In the genomic region with DNA sequence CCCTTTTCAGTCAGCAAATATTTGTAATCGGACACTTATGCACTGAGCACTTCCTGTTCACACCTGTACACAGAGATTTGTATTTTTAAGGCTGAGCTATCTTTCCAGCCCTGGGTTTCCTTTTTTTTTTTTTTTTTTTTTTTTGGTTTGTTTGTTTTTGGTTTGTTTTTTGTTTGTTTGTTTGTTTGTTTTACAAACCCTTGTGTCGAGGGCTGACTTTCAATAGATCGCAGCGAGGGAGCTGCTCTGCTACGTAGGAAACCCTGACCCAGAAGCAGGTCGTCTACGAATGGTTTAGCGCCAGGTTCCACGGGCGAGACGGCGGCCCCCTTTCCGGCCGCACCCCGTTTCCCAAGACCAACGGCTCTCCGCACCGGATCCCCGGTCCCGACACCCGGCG, we compare ENCODE assay signal across 11 mouse cellular contexts.
A peak's percentile ranks its signal among the peaks of the same experiment; 100 is the strongest.
DNase-seq lines count a peak whose midpoint lies in the region; ATAC-seq and TF ChIP-seq lines count a peak whose summit lies in the region.
"Had no signal": no experiment of that assay in that cellular context is flagged by ENCODE, and none has a peak within 500 bp of the region (broad histone marks: within the 10 kb centered on the region; RNA-seq: fewer than 3 reads in every experiment).

No protein-coding gene starts in this region.

- DNase-seq in heart, postnatal 25 days (ENCODE audit: low spot score): no peak
- peak; percentile 40 for DNase-seq in right cerebral cortex, postnatal 4 days
- DNase-seq in right cerebral cortex, postnatal 14 days: no peak
- DNase-seq in c-Kit-negative CD71-positive TER-119-positive erythroid progenitor cells, embryonic 14.5 days (ENCODE audit: low read depth, low spot score): peak; percentile 2
- no peak for DNase-seq in forebrain, embryonic 10.5 days (ENCODE audit: extremely low spot score, low spot score)
- DNase-seq in left cerebral cortex, adult 2 months (ENCODE audit: extremely low spot score in 1 of 2, low spot score in 2 of 2): no peak
- DNase-seq in layer of hippocampus, postnatal 10 days (ENCODE audit: low spot score in 2 of 2): no peak
- DNase-seq: adrenal gland, postnatal 25 days; cerebellum, postnatal 36 days; thymus, postnatal 14 days had no signal

- peaks cover 29% of the 10 kb centered on the region for H3K4me1 ChIP-seq in heart, embryonic 12.5 days (replicated peaks)
- peaks cover 33% of the 10 kb centered on the region for H3K4me1 ChIP-seq in forebrain, embryonic 10.5 days

- peak overlapping the region; percentile 13 for H3K27ac ChIP-seq in heart, embryonic 12.5 days (ENCODE audit: poor library complexity, severe bottlenecking)
- H3K27ac ChIP-seq in forebrain, embryonic 10.5 days: no peak overlapping the region
- H3K27ac ChIP-seq in left cerebral cortex, adult 2 months: no peak overlapping the region

- no peak overlapping the region for H3K4me2 ChIP-seq in heart, embryonic 12.5 days

- TF ChIP-seq CTCF in left cerebral cortex, adult 2 months (IDR thresholded peaks at IDR 0.05): no peak

- H3K36me3 ChIP-seq in heart, embryonic 12.5 days: peaks cover 24% of the 10 kb centered on the region
- H3K36me3 ChIP-seq in forebrain, embryonic 10.5 days (replicated peaks): peaks cover 14% of the 10 kb centered on the region; the same call in 1 of the 2 replicates

- no peak for ATAC-seq in heart, embryonic 12.5 days (ENCODE audit: insufficient number of reproducible peaks, low FRiP score)

- H3K9me3 ChIP-seq in heart, embryonic 12.5 days (replicated peaks): no peaks in the 10 kb centered on the region
- H3K9me3 ChIP-seq in forebrain, embryonic 10.5 days: no peaks in the 10 kb centered on the region

- WGBS in heart, embryonic 12.5 days: 91% methylated on average over 20 of the region's 22 CpGs
- 92% methylated on average over 22 of the region's 22 CpGs for WGBS in forebrain, embryonic 10.5 days

- no peaks in the 10 kb centered on the region for H3K27me3 ChIP-seq in heart, embryonic 12.5 days (replicated peaks)
- no peaks in the 10 kb centered on the region for H3K27me3 ChIP-seq in forebrain, embryonic 10.5 days (ENCODE audit: poor library complexity, severe bottlenecking)

- intact Hi-C loops in heart, postnatal 25 days (cut with DNase I): loop anchor here (5.0 kb wide), 1 partner anchor 52 kb away; no protein-coding TSS in a partner anchor
- intact Hi-C loops in left cerebral cortex, adult 2 months (cut with DNase I): no loop called here

- no peak overlapping the region for H3K4me3 ChIP-seq in heart, embryonic 12.5 days
- no peak overlapping the region for H3K4me3 ChIP-seq in forebrain, embryonic 10.5 days
- H3K4me3 ChIP-seq in left cerebral cortex, adult 2 months: no peak overlapping the region

- H3K9ac ChIP-seq in heart, embryonic 12.5 days: no peak overlapping the region

Comparison
In these comparisons a context has a peak if more than half of its experiments do, and no peak if none do; other contexts are left out.
1. DNase-seq: peak in right cerebral cortex, postnatal 4 days (single experiment) and c-Kit-negative CD71-positive TER-119-positive erythroid progenitor cells, embryonic 14.5 days (single experiment); none in heart, postnatal 25 days (single experiment), right cerebral cortex, postnatal 14 days (single experiment), forebrain, embryonic 10.5 days (single experiment), left cerebral cortex, adult 2 months (0 of 2) and layer of hippocampus, postnatal 10 days (0 of 2).